Mouse (Mus musculus): ENCODE results near the gene Fmnl1.

GRCm38 (mm10) chr11:103217790-103218516 lies 47.0 kb downstream of the Fmnl1 start, which contains the start of gene Spata32:
- TF ChIP-seq CTCF (IDR thresholded peaks at IDR 0.05; ENCODE audit: low read depth) (no peak), EP300 (IDR thresholded peaks at IDR 0.05; ENCODE audit: low read depth) (no peak)

Measured in liver, postnatal 0 days (tissue).